15 mouse cellular contexts compared by ENCODE assay signal in the genomic region with DNA sequence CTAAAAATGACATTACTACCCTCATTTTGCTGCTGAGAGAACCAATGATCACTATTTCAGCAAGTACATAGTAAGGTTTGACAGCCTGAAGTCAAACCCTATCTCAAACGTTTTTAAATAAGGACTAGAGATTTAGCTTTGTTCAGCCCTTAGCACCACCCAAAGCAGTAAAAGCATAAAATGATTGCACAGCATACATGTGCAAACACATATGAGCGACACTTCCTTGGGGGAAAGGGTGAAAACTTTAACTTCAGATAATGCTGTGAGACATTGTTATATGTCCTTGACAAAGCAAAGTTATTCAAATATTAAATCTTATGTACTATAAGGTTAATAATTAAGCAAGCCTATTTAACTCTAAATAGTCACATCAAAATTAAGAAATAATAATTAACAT.
"Had no signal": no experiment of that assay in that cellular context is flagged by ENCODE, and none has a peak within 500 bp of the region (broad histone marks: within the 10 kb centered on the region; RNA-seq: fewer than 3 reads in every experiment).

No protein-coding gene starts in this region.

- H3K4me2 ChIP-seq: lung, embryonic 14.5 days; midbrain, embryonic 12.5 days; midbrain, embryonic 15.5 days; neural tube, embryonic 12.5 days had no signal

- ATAC-seq: midbrain, embryonic 15.5 days had no signal

- H3K36me3 ChIP-seq: midbrain, embryonic 10.5 days; midbrain, embryonic 12.5 days; midbrain, embryonic 15.5 days; neural tube, embryonic 12.5 days had no signal

- H3K4me1 ChIP-seq: midbrain, embryonic 10.5 days; midbrain, embryonic 12.5 days; midbrain, embryonic 15.5 days; neural tube, embryonic 12.5 days had no signal

- H3K9me3 ChIP-seq: midbrain, embryonic 10.5 days; midbrain, embryonic 12.5 days; midbrain, embryonic 15.5 days; neural tube, embryonic 12.5 days had no signal

- H3K4me3 ChIP-seq: midbrain, embryonic 10.5 days; midbrain, embryonic 12.5 days; midbrain, embryonic 15.5 days; neural tube, embryonic 12.5 days had no signal

- H3K27ac ChIP-seq: liver, embryonic 14.5 days; midbrain, embryonic 10.5 days; midbrain, embryonic 12.5 days; midbrain, embryonic 15.5 days; neural tube, embryonic 12.5 days had no signal

- H3K27me3 ChIP-seq: midbrain, embryonic 12.5 days; midbrain, embryonic 15.5 days; neural tube, embryonic 12.5 days had no signal

- DNase-seq: lung, adult 18-20 months; lung, embryonic 14.5 days; lung, postnatal 10 days; lung, postnatal 4 days; right cerebral cortex, postnatal 14 days; right cerebral cortex, postnatal 4 days; spleen, adult 18-20 months; thymus, adult 18-20 months; thymus, postnatal 14 days; thymus, postnatal 36 days had no signal

- H3K9ac ChIP-seq: liver, embryonic 14.5 days; lung, embryonic 14.5 days; midbrain, embryonic 12.5 days; midbrain, embryonic 15.5 days; neural tube, embryonic 12.5 days had no signal
